Mouse (Mus musculus): ENCODE results near the gene Rerg.

DNA sequence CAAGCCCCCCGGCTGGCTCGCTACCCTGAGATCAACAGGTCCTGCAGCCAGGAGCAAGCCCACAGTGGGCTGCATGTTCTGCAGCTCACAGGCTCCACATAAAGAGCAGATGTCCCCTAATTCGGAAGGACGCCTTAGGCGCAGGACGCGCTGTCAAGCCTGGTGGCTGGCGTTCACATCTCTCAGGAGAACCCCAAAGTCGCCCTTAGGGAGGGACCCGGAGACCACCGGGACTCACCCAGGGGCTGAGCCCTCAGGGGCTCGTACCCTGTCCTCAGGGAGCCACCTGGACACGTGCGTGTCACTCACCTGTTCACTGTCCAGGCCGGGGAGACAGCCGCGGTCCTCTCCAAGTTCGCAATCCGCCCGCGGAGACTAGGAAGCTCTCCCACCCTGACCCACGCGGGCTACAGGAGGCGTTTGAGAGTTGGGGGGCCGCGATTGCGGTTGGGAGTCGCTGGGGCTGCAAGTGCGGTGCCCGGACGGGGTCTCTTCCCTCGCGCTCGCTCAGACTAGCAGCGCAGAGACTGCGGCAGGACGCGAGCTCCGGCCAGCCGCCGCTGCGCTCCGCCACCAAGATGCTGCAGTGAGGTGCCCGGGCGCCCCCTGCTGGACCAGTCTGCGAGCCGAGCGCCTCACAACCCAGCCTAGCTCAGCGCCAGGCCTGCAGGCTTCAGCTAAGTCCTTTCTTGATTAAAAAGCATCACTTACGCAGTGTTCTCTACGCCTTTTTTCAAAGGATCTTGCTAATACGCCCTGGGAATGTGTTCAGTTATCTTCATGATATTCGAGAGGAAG lies 927 bp downstream of the Rerg start:
- TF ChIP-seq USF1 (IDR thresholded peaks at IDR 0.05; ENCODE audit: low read depth) (no peak), TCF3 (IDR thresholded peaks at IDR 0.05; ENCODE audit: insufficient read length, low read depth) (no peak), TCF12 (IDR thresholded peaks at IDR 0.05; ENCODE audit: insufficient read depth, poor library complexity, severe bottlenecking) (no peak)
